Mouse (Mus musculus) stomach, postnatal 0 days (tissue): ENCODE results near the gene Ganab. TPM values are rescaled to one million over a fixed set of nuclear protein-coding genes. Genes with fewer than 3 reads are reported as not detected.
"Not testable (repeated sequence)": the region's sequence is repeated elsewhere in the genome, so short reads cannot be mapped to it uniquely, and the experiment has no call there.

Experiments
- ATAC-seq: fragments of 200-750 bp; cut with Nextera tagmentation; 2 replicates; pipeline ENCODE4 v1.8.0; 2017; ENCODE audit not compliant: low FRiP score, low TSS enrichment
- DNase-seq: peaks from one replicate; pipeline ENCODE4 v3.0.0-alpha.2; 2016; ENCODE audit warnings: low spot score
- H3K27ac ChIP-seq: fragments of 300-500 bp; sonication (generic); replicated peaks from 2 replicates; pipeline ENCODE4 v1.5.1; 2014; ENCODE audit warnings: mild to moderate bottlenecking, control low read depth
- H3K27me3 ChIP-seq: fragments of 300-500 bp; sonication (generic); 2 replicates; pipeline ENCODE4 v1.6.1; 2014; ENCODE audit warnings: low read length; ENCODE audit not compliant: control insufficient read depth, insufficient read depth
- H3K36me3 ChIP-seq: fragments of 300-500 bp; sonication (generic); 2 replicates; pipeline ENCODE4 v1.6.1; 2014; ENCODE audit warnings: low read length, mixed read lengths; ENCODE audit not compliant: control insufficient read depth, insufficient read depth
- H3K4me1 ChIP-seq: fragments of 300-500 bp; sonication (generic); replicated peaks from 2 replicates; pipeline ENCODE4 v1.6.1; 2014; ENCODE audit warnings: antibody characterized with exemption; ENCODE audit not compliant: control insufficient read depth, insufficient read depth
- H3K4me2 ChIP-seq: fragments of 300-500 bp; sonication (generic); replicated peaks from 2 replicates; pipeline ENCODE4 v1.6.1; 2014; ENCODE audit warnings: low read depth, mild to moderate bottlenecking, control low read depth, moderate library complexity
- H3K4me3 ChIP-seq: fragments of 300-500 bp; sonication (generic); 2 replicates; pipeline ENCODE4 v1.5.1; 2014; ENCODE audit warnings: low read depth, low read length, control low read depth
- H3K9ac ChIP-seq: fragments of 300-500 bp; sonication (generic); 2 replicates; pipeline ENCODE4 v1.6.1; 2014; ENCODE audit warnings: mild to moderate bottlenecking, low read length, control low read depth, mixed read lengths
- H3K9me3 ChIP-seq: fragments of 300-500 bp; sonication (generic); 2 replicates; pipeline ENCODE4 v1.6.1; 2016; ENCODE audit warnings: low read length; ENCODE audit not compliant: control insufficient read depth
- CTCF ChIP-seq: IDR thresholded peaks from 2 replicates; pipeline ENCODE4 v1.5.1; 2016; ENCODE audit warnings: antibody characterized with exemption, low read depth, mild to moderate bottlenecking, moderate library complexity
- EP300 ChIP-seq: optimal IDR thresholded peaks from 2 replicates; pipeline ENCODE3; 2016; ENCODE audit warnings: antibody characterized with exemption
- WGBS: fragments of 180-500 bp; shearing (Covaris S2); extraction: QIAGEN DNeasy Blood & Tissue Kit; methylation state at CpG from one replicate; pipeline ENCODE4 v1.1.7; 2014; 5-methylcytosine and 5-hydroxymethylcytosine counted together
- polyA plus RNA-seq: library from polyadenylated mRNA; unstranded; fragments of >200 nt; fragmentation: Nextera tagmentation; extraction: Ambion mirVana; gene quantifications from 2 replicates; pipeline ENCODE4 v1.2.1, GENCODE M21; 2015

The Ganab gene
- polyA plus RNA-seq, 1 experiment from 2014 or later = 32.3 TPM

- WGBS = 88% methylated on average over 9 of the region's 9 CpGs
- no peak for ATAC-seq
Observed at GRCm38 (mm10) chr19:8895397-8895960, 2.4 kb upstream of the Ganab start.

GRCm38 (mm10) chr19:8896231-8896630, 1.6 kb upstream of the Ganab start:
- H3K36me3 ChIP-seq, H3K9me3 ChIP-seq, H3K4me3 ChIP-seq, H3K27ac ChIP-seq, H3K4me1 ChIP-seq, DNase-seq, ATAC-seq, H3K27me3 ChIP-seq, H3K4me2 ChIP-seq, H3K9ac ChIP-seq: not testable (repeated sequence)
- 80% methylated on average over 5 of the region's 5 CpGs for WGBS

More at GRCm38 (mm10) chr19:8895397-8895960, 2.4 kb upstream of the Ganab start:
- H3K4me2 ChIP-seq = no peak overlapping the region
- TF ChIP-seq EP300 (no peak), CTCF (no peak)
- H3K36me3 ChIP-seq = peaks cover 4% of the 10 kb centered on the region; the same call in 1 of the 2 replicates
- H3K9me3 ChIP-seq = no peaks in the 10 kb centered on the region
- DNase-seq = no peak
- H3K27me3 ChIP-seq = no peaks in the 10 kb centered on the region
- H3K4me1 ChIP-seq = 0 out of 2 replicates have a peak, but pooled peaks cover 3% of the 10 kb centered on the region
- H3K27ac ChIP-seq = no peak overlapping the region
- H3K9ac ChIP-seq = no peak overlapping the region
- H3K4me3 ChIP-seq = no peak overlapping the region

DNA sequence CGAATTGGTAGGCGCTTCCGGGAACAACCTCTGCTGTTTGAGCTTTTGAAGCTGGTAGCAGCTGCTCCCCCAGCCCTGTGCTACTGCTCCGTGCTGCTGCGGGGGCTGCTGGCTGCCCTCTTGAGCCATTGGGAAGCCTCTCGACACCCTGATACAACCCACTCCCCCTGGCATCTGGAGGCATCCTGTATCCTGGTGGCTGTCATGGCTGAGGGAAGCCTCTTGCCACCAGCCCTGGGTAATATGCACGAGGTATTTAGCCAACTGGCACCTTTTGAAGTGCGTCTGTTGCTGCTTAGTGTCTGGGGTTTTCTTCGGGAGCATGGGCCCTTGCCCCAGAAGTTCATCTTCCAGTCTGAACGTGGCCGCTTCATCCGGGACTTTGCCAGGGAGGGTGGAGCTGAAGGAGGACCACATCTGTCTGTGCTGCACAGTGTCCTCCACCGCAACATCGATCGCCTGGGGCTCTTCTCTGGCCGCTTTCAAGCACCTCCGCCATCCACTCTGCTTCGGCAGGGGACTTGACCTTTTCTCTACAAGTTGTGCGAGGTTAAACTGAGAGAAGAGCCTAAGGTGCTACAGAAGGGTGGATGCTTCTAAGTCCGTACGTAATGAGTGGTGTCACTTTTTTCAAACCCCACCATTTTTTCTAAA, 533 bp upstream of the Ganab start:
- Histone ChIP-seq H3K4me3 (peak overlapping the region; percentile 82), H3K4me2 (peak overlapping the region; percentile 58), H3K9ac (peak overlapping the region; percentile 60), H3K27ac (peak overlapping the region; percentile 89)
- not testable (repeated sequence) for H3K36me3 ChIP-seq, H3K4me1 ChIP-seq, H3K27me3 ChIP-seq, H3K9me3 ChIP-seq
- WGBS = 18% methylated on average over 21 of the region's 21 CpGs
- DNase-seq (peak; percentile 53), ATAC-seq (peak; percentile 60)

DNA sequence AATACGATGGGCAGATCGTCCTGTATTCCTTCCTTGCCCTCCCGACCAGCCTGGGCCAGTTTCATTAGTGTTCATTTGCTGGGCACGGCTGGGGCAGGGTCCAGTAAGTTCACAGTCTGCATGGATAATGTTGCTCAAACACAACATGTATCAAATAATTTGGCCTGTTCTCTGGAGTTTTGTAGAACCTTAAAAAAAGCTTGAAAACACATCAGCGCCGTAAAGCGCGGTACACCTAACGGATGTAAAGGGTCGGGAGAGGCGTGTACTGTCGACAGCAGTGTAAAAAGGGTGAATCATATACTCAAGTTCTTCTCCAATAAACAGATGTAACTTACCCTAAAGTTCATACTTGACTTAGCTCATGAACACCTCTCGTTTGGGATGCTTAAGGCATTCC, 705 bp downstream of the Ganab start:
- Histone ChIP-seq H3K27me3 (no peaks in the 10 kb centered on the region), H3K9me3 (no peaks in the 10 kb centered on the region), H3K27ac (peak overlapping the region; percentile 83), H3K9ac (peak overlapping the region; percentile 83), H3K4me2 (peak overlapping the region; percentile 87), H3K4me3 (peak overlapping the region; percentile 82), H3K4me1 (0 out of 2 replicates have a peak, but pooled peaks cover 3% of the 10 kb centered on the region), H3K36me3 (peaks cover 11% of the 10 kb centered on the region; the same call in 1 of the 2 replicates)
- ATAC-seq (no peak), DNase-seq (no peak)
- TF ChIP-seq CTCF = no peak
- no peak for TF ChIP-seq EP300
- WGBS = 3% methylated on average over 13 of the region's 13 CpGs

GRCm38 (mm10) chr19:8899079-8899478, 1.2 kb downstream of the Ganab start:
- peak overlapping the region; percentile 87 for H3K4me2 ChIP-seq
- H3K4me3 ChIP-seq = peak overlapping the region; percentile 82
- H3K9me3 ChIP-seq = no peaks in the 10 kb centered on the region
- 0 out of 2 replicates have a peak, but pooled peaks cover 3% of the 10 kb centered on the region for H3K4me1 ChIP-seq
- H3K27me3 ChIP-seq = no peaks in the 10 kb centered on the region
- H3K36me3 ChIP-seq = peaks cover 11% of the 10 kb centered on the region; the same call in 1 of the 2 replicates
- H3K27ac ChIP-seq = no peak overlapping the region
- H3K9ac ChIP-seq = peak overlapping the region; percentile 83
- ATAC-seq = no peak
- DNase-seq = no peak
- 26% methylated on average over 3 of the region's 3 CpGs for WGBS
- no peak for TF ChIP-seq CTCF
- no peak for TF ChIP-seq EP300

DNA sequence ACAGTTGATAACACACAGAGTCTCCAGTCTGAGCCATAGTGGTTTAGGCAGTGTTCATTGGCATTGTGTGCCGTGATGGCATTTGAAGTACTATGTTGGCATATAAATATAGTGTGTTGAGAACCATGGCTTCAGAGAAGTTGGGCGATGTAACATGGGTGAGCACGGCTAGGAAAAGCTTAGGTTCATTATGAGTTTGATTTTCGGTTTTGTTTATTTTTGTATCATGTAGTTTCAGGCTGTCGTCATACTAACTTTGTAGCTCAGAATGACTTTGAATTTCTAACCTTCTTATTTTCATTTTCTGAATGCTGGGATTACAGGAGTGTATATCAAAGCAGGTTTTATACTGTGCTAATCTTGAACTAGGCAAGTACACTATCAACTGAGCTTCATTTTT, 5.5 kb downstream of the Ganab start:
- Histone ChIP-seq H3K9ac (no peak overlapping the region), H3K9me3 (no peaks in the 10 kb centered on the region), H3K27ac (no peak overlapping the region), H3K4me3 (no peak overlapping the region), H3K36me3 (peaks cover 20% of the 10 kb centered on the region), H3K4me2 (no peak overlapping the region), H3K4me1 (no peaks in the 10 kb centered on the region), H3K27me3 (no peaks in the 10 kb centered on the region)
- DNase-seq (no peak), ATAC-seq (no peak)
- no peak for TF ChIP-seq CTCF
- no peak for TF ChIP-seq EP300
- WGBS = 91% methylated on average over 5 of the region's 5 CpGs
